Mouse (Mus musculus): ENCODE data around the gene Cdk15.

- TF ChIP-seq CTCF (IDR thresholded peaks at IDR 0.05; ENCODE audit: borderline replicate concordance, control insufficient read depth, extremely low read depth, insufficient read depth, low read length, poor library complexity) (no peak), POLR2A (IDR thresholded peaks at IDR 0.05; ENCODE audit: control insufficient read depth, extremely low read depth, insufficient read depth, low read length, poor library complexity) (no peak)
Observed at GRCm38 (mm10) chr1:59212951-59213350, 43.8 kb upstream of the Cdk15 start.
